Mouse (Mus musculus) liver, postnatal 0 days (tissue): Measurements from ENCODE around the gene Etv5.

Source experiments
- CTCF ChIP-seq: sonication (generic); IDR thresholded peaks from 2 replicates; pipeline ENCODE4 v1.5.1; 2016; ENCODE audit warnings: antibody characterized with exemption, low read depth
- EP300 ChIP-seq: IDR thresholded peaks from 2 replicates; pipeline ENCODE4 v1.6.1; 2016; ENCODE audit warnings: antibody characterized with exemption, low read depth, mild to moderate bottlenecking

DNA sequence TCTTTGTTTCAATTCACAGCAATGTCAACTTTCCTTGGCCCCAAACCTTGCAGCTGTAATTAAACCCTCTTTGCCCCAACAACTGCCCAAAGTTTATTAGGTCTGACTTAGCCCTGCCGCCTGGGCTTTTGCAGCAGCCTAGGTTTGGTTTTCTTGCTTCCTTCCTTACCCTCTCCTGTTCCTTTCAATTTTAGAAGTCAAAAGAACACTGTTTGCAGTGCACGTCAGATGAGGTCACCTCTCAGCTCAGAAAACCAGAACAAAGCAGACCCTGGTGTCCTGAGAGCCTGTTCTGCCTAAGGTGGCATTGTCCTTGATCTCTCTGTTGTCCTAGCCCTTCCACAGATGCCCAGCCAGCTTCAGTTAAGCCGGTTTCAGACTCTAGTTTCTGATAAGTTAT lies 61.8 kb downstream of the Etv5 start:
- TF ChIP-seq CTCF = no peak
- TF ChIP-seq EP300 = no peak
